Mouse (Mus musculus): ENCODE measurements around the gene Anks1b.

The Anks1b gene

GRCm38 (mm10) chr10:90376605-90377004 is 503.3 kb downstream of the Anks1b start:
- peak; percentile 30 for DNase-seq (ENCODE audit: low read depth, low spot score)

- no peak for DNase-seq (ENCODE audit: low read depth, low spot score)
These were observed 506.8 kb downstream of the Anks1b start for GRCm38 (mm10) chr10:90380062-90380461.

- DNase-seq (ENCODE audit: low read depth, low spot score): peak; percentile 3
These were observed 507.5 kb downstream of the Anks1b start for GRCm38 (mm10) chr10:90380704-90381339.

- no peak for DNase-seq (ENCODE audit: low read depth, low spot score)
These were observed 527.1 kb downstream of the Anks1b start for GRCm38 (mm10) chr10:90400382-90400781.

GRCm38 (mm10) chr10:90408484-90408883 is 535.2 kb downstream of the Anks1b start:
- DNase-seq (ENCODE audit: low read depth, low spot score): no peak

GRCm38 (mm10) chr10:90431527-90431926 is 558.2 kb downstream of the Anks1b start:
- no peak for DNase-seq (ENCODE audit: low read depth, low spot score)

GRCm38 (mm10) chr10:90431974-90432373 is 558.7 kb downstream of the Anks1b start:
- DNase-seq (ENCODE audit: low read depth, low spot score): no peak

GRCm38 (mm10) chr10:90432479-90432878 is 559.2 kb downstream of the Anks1b start:
- DNase-seq (ENCODE audit: low read depth, low spot score): no peak

- no peak for DNase-seq (ENCODE audit: low read depth, low spot score)
These were observed 567.7 kb downstream of the Anks1b start for GRCm38 (mm10) chr10:90441036-90441435.

- no peak for DNase-seq (ENCODE audit: low read depth, low spot score)
These were observed 568.3 kb downstream of the Anks1b start for GRCm38 (mm10) chr10:90441656-90442055.

- DNase-seq (ENCODE audit: low read depth, low spot score): peak; percentile 67
These were observed 591.6 kb downstream of the Anks1b start for GRCm38 (mm10) chr10:90464906-90465305.

- DNase-seq (ENCODE audit: low read depth, low spot score): no peak
These were observed 592.1 kb downstream of the Anks1b start for GRCm38 (mm10) chr10:90465426-90465825.

- no peak for DNase-seq (ENCODE audit: low read depth, low spot score)
These were observed 594.2 kb downstream of the Anks1b start for GRCm38 (mm10) chr10:90467546-90467945.

GRCm38 (mm10) chr10:90493436-90493835 is 620.1 kb downstream of the Anks1b start:
- no peak for DNase-seq (ENCODE audit: low read depth, low spot score)

GRCm38 (mm10) chr10:90493996-90494642 is 620.8 kb downstream of the Anks1b start:
- DNase-seq (ENCODE audit: low read depth, low spot score): no peak

- DNase-seq (ENCODE audit: low read depth, low spot score): no peak
These were observed 621.7 kb downstream of the Anks1b start for GRCm38 (mm10) chr10:90494981-90495516.

GRCm38 (mm10) chr10:90507561-90507960 is 634.3 kb downstream of the Anks1b start:
- DNase-seq (ENCODE audit: low read depth, low spot score): peak; percentile 65

- no peak for DNase-seq (ENCODE audit: low read depth, low spot score)
These were observed 639.5 kb downstream of the Anks1b start for GRCm38 (mm10) chr10:90512801-90513200.

GRCm38 (mm10) chr10:90531813-90532212 is 658.5 kb downstream of the Anks1b start:
- DNase-seq (ENCODE audit: low read depth, low spot score): peak; percentile 63

- no peak for DNase-seq (ENCODE audit: low read depth, low spot score)
These were observed 662.1 kb downstream of the Anks1b start for GRCm38 (mm10) chr10:90535370-90535769.

GRCm38 (mm10) chr10:90546635-90547034 is 673.3 kb downstream of the Anks1b start:
- DNase-seq (ENCODE audit: low read depth, low spot score): no peak

- DNase-seq (ENCODE audit: low read depth, low spot score): no peak
These were observed 689.6 kb downstream of the Anks1b start for GRCm38 (mm10) chr10:90562906-90563305.
